Mouse (Mus musculus) cerebellum, postnatal 14 days (tissue): Measurements from ENCODE around the gene Ttc39b.

Experiments used
- DNase-seq, 2 experiments: peaks; one replicate each; pipeline ENCODE4 v3.0.0; 2021; ENCODE audit warnings: mixed read lengths in 2 of 2

Ttc39b gene

GRCm38 (mm10) chr4:83316718-83317117, 7.3 kb downstream of the Ttc39b start:
- peak in 1 of 2 experiments; percentile 21 for DNase-seq

GRCm38 (mm10) chr4:83315930-83316329, 8.1 kb downstream of the Ttc39b start:
- no peak for DNase-seq

GRCm38 (mm10) chr4:83314922-83315881, 8.9 kb downstream of the Ttc39b start:
- DNase-seq = peak; percentile 26

GRCm38 (mm10) chr4:83314261-83314793, 9.7 kb downstream of the Ttc39b start:
- no peak for DNase-seq

- DNase-seq = peak in 1 of 2 experiments; percentile 32
Observed at GRCm38 (mm10) chr4:83312336-83312735, 11.7 kb downstream of the Ttc39b start.

GRCm38 (mm10) chr4:83311481-83311880, 12.6 kb downstream of the Ttc39b start:
- no peak for DNase-seq

- DNase-seq = no peak
Observed at GRCm38 (mm10) chr4:83310990-83311389, 13.1 kb downstream of the Ttc39b start.

- DNase-seq = no peak
Observed at GRCm38 (mm10) chr4:83308914-83309313, 15.1 kb downstream of the Ttc39b start.

- DNase-seq = peak in 1 of 2 experiments; percentile 27
Observed at GRCm38 (mm10) chr4:83307686-83308469, 16.2 kb downstream of the Ttc39b start.

GRCm38 (mm10) chr4:83306879-83307278, 17.2 kb downstream of the Ttc39b start:
- DNase-seq = no peak

GRCm38 (mm10) chr4:83305099-83305498, 19.0 kb downstream of the Ttc39b start:
- no peak for DNase-seq

- peak; percentile 85 to 86 for DNase-seq
Observed at GRCm38 (mm10) chr4:83302887-83303827, 20.9 kb downstream of the Ttc39b start.

- no peak for DNase-seq
Observed at GRCm38 (mm10) chr4:83302123-83302737, 21.8 kb downstream of the Ttc39b start.

- no peak for DNase-seq
Observed at GRCm38 (mm10) chr4:83301713-83302112, 22.3 kb downstream of the Ttc39b start.

GRCm38 (mm10) chr4:83284768-83285350, 39.2 kb downstream of the Ttc39b start:
- peak; percentile 77 to 78 for DNase-seq

- DNase-seq = peak; percentile 65 to 69
Observed at GRCm38 (mm10) chr4:83283973-83284767, 39.9 kb downstream of the Ttc39b start.

GRCm38 (mm10) chr4:83282424-83282823, 41.6 kb downstream of the Ttc39b start:
- no peak for DNase-seq

- no peak for DNase-seq
Observed at GRCm38 (mm10) chr4:83279236-83279635, 44.8 kb downstream of the Ttc39b start.

- DNase-seq = no peak
Observed at GRCm38 (mm10) chr4:83274241-83274640, 49.8 kb downstream of the Ttc39b start.

GRCm38 (mm10) chr4:83273616-83274050, 50.4 kb downstream of the Ttc39b start:
- DNase-seq = no peak
